Mouse (Mus musculus) right cerebral cortex, postnatal 25 days (tissue): ENCODE measurements around the gene Kmt2e.

Source experiments
- DNase-seq: peaks from one replicate; pipeline ENCODE4 v3.0.0; 2022

Gene Kmt2e

GRCm38 (mm10) chr5:23433720-23434597, at the start of gene Kmt2e:
TSS of gene Kmt2e (plus strand) at chr5:23434441.
- DNase-seq = peak; percentile 90

- no peak for DNase-seq
Measured at GRCm38 (mm10) chr5:23385136-23385535, 49.1 kb upstream of the Kmt2e start.

DNA sequence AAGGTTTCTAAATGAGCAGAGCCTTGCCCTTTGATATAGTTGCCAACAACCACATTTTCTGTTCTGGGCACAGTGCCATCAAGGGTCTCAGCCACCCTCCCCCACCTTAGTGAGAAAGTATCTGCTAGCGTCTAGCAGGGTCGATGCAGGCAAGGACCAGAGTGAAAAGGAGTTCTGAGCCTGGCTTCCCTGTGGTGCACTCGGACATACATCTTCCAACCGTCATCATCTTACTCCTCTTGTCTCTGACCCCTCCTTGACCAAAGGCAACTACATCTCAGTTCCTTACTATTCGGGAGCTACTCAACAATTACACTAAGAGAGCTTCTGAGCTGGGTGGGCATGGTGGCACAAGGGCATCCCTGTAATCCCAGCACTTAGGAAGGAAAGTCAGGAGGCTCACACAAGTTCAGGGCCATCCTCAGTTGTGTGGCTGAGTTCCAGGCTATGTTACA, 48.5 kb upstream of the Kmt2e start:
- no peak for DNase-seq

- peak; percentile 80 for DNase-seq
Measured at GRCm38 (mm10) chr5:23386562-23387312, 47.5 kb upstream of the Kmt2e start.

DNA sequence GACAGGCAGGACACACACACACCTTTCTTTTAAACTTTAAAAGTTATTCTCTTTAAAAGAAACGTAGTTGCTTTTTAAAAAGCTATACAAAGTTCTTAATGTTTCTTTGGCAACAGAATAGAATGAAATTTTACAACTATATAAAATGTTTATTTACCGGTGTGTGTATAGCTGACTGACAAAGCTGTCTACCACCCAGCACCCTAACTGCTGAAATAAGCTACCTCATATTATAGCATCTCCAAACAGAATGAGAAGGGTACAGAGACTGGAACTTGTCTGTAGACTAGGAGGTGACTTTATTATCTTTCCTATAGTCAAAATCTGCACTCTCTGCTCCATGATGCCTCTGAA, 47.0 kb upstream of the Kmt2e start:
- DNase-seq = no peak

DNA sequence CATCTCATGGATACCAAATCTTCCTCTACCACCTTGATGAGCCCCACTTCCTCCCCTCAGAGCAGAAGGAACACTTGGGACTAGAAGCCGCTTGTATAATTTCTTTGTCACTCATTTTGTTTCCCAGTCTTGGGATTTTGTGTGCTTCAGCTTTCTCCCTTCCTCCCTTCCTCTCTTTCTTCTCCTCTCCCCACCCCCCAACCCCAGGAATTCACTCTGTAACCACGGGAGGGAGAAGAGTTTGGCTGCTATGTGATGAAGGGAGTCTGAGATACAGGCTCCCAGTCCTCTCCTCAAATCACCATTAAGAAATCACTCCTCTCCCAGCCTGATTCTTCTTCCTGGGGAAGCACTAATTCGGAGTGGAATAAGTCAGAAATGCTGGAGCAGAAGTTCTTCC, 46.1 kb upstream of the Kmt2e start:
- DNase-seq = no peak

GRCm38 (mm10) chr5:23389601-23390305, 44.5 kb upstream of the Kmt2e start:
- no peak for DNase-seq

DNA sequence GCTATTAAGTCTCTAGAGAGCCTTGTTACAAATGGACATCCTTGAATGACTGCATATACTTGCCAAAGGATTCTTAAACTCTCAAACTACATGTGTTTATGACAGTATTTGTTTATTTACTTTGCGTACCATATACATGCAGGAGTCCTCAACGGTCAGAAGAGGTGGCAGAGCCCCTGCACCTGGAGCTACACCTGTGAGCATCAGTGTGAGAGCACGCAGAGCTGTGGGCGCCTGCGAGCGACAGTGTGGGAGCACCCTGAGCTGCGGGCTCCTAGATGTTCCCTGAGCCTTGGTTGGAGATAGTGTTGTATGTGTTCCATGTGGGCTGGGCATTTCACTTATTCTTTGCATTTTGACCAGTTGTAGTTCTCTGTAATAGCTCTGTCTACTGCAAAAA, 42.5 kb upstream of the Kmt2e start:
- DNase-seq = no peak

GRCm38 (mm10) chr5:23393870-23394269, 40.4 kb upstream of the Kmt2e start:
- DNase-seq = no peak

DNA sequence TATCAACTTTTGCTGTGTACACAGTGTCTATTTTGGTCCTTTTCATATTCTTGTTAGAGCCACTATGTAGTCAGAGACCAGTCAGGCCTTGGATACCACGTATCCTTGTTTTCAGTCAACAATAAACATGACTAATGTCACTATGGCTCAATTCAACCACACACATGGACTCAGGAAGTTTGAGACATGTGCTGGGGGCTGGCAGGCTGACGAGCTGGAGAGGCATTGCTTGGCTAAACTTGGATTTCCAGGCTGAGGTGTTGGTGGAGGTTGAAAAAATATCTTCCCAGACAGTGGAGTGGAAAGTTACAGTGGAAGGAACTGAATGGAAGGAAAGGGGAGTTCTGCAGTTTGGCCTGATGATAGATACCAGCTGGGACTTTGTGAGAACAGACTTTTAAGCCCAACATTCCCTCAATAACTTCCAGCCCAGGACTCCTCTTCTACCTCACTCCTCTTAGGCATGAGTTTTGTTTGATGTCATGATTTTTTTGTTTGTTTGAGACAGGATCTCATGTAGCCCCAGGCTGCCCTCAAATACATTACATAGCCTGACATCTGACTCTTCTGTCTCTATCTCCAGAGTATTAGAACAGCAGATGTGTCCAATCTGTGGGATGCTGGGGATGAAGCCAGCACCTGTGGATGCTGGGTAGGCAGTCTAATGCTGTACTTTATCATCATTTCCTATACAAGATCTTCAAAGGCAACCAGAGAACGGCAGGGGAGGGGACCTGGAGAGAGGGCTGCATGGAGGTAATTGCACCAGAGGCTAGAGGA, 39.7 kb upstream of the Kmt2e start:
- DNase-seq = peak; percentile 40

GRCm38 (mm10) chr5:23395721-23396120, 38.5 kb upstream of the Kmt2e start:
- no peak for DNase-seq

- no peak for DNase-seq
Measured at GRCm38 (mm10) chr5:23396756-23397155, 37.5 kb upstream of the Kmt2e start.

DNA sequence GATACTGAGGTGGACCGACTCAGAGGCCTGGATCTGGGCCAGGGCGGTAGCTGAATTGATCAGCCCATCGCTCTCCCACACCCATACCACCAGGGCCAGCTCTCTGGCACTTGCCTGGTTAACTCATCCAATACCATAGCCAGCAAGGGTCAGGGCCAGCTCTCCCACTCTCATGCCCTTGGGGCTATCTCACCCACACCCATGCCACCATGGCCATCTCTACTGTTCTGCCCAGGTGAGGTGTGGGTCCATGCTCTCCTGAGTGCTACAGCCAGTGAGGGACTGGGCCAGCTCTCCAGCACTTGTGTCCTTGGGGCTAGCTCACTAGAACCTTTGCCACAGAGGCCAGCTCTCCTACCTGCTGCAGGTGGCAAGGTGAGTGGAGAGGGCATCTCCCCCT, 34.1 kb upstream of the Kmt2e start:
- no peak for DNase-seq

GRCm38 (mm10) chr5:23400868-23401267, 33.4 kb upstream of the Kmt2e start:
- no peak for DNase-seq

GRCm38 (mm10) chr5:23401368-23401767, 32.9 kb upstream of the Kmt2e start:
- no peak for DNase-seq

- no peak for DNase-seq
Measured at GRCm38 (mm10) chr5:23401999-23402398, 32.2 kb upstream of the Kmt2e start.

DNA sequence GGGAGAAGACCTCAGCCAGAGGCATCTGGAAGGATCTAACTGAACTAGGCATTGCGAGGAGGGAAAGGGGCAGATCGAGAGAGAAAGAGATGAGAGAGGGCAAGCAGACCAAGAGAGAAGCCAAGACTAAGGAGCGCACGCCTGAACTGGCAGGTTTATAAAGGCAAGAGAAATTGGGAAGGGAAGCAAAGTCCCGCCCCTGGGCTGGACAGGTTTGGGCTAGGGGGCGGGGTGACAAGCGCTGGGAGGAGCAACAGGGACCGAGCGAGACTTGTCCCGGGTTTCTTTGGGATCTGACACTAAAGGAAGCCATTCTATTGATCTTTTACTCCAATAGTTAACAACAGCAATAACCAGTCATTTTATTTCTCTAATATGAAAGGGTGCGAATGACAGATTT, 31.1 kb upstream of the Kmt2e start:
- DNase-seq = no peak

- DNase-seq = no peak
Measured at GRCm38 (mm10) chr5:23405666-23406404, 28.4 kb upstream of the Kmt2e start.

DNA sequence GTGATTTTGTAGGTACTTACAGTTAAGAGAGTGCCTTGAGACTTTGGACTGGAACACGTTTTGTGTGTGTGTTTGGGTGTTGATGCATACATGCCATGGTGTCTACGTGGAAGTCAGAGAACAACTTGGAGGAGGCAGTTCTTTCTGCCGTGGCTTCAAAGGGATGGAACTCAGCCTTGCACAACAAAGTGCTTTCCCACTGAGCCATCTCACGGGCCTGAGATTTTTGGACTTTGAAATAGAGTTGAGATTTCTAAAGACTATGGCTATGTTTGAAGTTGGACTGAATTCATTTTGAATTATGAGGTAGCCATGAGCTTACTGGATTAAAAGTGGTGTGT, 27.9 kb upstream of the Kmt2e start:
- no peak for DNase-seq

GRCm38 (mm10) chr5:23408106-23408505, 26.1 kb upstream of the Kmt2e start:
- no peak for DNase-seq

DNA sequence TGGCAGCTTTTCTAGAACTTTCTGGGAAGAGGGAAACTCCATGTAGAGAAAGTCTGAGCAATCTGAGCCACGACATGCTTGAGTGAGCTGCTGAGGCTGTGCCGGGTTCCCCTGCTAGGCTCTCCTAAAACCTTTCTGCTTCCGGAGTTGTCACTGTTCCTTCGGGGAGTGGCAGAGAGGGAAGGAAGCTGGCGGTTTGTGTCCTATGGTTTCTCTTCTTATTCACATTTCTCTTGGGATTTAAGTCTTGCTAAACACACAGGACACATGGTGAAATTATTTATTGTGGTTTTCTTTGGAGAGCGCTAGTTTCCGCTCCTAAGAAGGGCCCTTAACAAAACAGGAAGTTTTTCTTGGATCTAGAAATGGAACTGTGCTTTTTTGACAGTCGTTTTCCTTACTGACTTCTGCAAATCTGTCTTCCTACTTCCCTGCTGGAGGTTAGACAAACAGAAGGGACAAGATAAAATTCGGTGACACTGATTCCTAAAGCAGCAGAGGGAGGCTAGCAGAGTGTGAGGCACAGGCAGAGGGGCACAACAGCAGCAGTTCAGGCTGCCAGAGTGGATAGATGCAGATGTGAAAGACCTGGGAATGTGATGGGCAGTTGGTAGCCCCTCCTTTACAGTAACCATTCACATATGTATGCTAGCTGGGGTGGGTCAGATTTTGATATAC, 24.1 kb upstream of the Kmt2e start:
- DNase-seq = no peak

- no peak for DNase-seq
Measured at GRCm38 (mm10) chr5:23410718-23411101, 23.5 kb upstream of the Kmt2e start.
